Mouse (Mus musculus) kidney, embryonic 16.5 days (tissue): ENCODE measurements around the gene Ptma. TPM values are rescaled to one million over a fixed set of nuclear protein-coding genes. Genes with fewer than 3 reads are reported as not detected.
"Not testable (repeated sequence)": the region's sequence is repeated elsewhere in the genome, so short reads cannot be mapped to it uniquely, and the experiment has no call there.

Experiments used
- ATAC-seq: fragments of 200-750 bp; cut with Nextera tagmentation; 2 replicates; pipeline ENCODE4 v1.8.0; 2017; ENCODE audit warnings: moderate TSS enrichment; ENCODE audit not compliant: low FRiP score, low TSS enrichment
- H3K27ac ChIP-seq: fragments of 300-500 bp; sonication (generic); 2 replicates; pipeline ENCODE4 v1.5.1; 2014; ENCODE audit warnings: low read length
- H3K27me3 ChIP-seq: fragments of 300-500 bp; sonication (generic); 2 replicates; pipeline ENCODE4 v1.6.1; 2014; ENCODE audit warnings: low read length, control low read depth, mixed read lengths; ENCODE audit not compliant: insufficient read depth
- H3K36me3 ChIP-seq: fragments of 300-500 bp; sonication (generic); 2 replicates; pipeline ENCODE4 v1.6.1; 2014; ENCODE audit warnings: low read length, control low read depth, mixed read lengths; ENCODE audit not compliant: insufficient read depth
- H3K4me1 ChIP-seq: fragments of 300-500 bp; sonication (generic); 2 replicates; pipeline ENCODE4 v1.6.1; 2014; ENCODE audit warnings: low read length, control low read depth, mixed read lengths; ENCODE audit not compliant: insufficient read depth
- H3K4me2 ChIP-seq: fragments of 300-500 bp; sonication (generic); replicated peaks from 2 replicates; pipeline ENCODE4 v1.6.1; 2014; ENCODE audit warnings: low read depth, low read length
- H3K4me3 ChIP-seq: fragments of 300-500 bp; sonication (generic); 2 replicates; pipeline ENCODE4 v1.5.1; 2014; ENCODE audit warnings: mild to moderate bottlenecking, low read length
- H3K9ac ChIP-seq: fragments of 300-500 bp; sonication (generic); replicated peaks from 2 replicates; pipeline ENCODE4 v1.6.1; 2014; ENCODE audit warnings: low read length
- H3K9me3 ChIP-seq: fragments of 300-500 bp; sonication (generic); 2 replicates; pipeline ENCODE4 v1.6.1; 2016; ENCODE audit warnings: low read length, control low read depth
- WGBS: fragments of 180-500 bp; shearing (Covaris S2); extraction: QIAGEN DNeasy Blood & Tissue Kit; methylation state at CpG from one replicate; pipeline ENCODE4 v1.1.7; 2014; 5-methylcytosine and 5-hydroxymethylcytosine counted together
- polyA plus RNA-seq: library from polyadenylated mRNA; unstranded; fragments of >200 nt; fragmentation: Nextera tagmentation; extraction: Ambion mirVana; gene quantifications from 2 replicates; pipeline ENCODE4 v1.2.1, GENCODE M21; 2015

Gene Ptma
- polyA plus RNA-seq, 1 experiment from 2014 or later: 2,279 TPM

DNA sequence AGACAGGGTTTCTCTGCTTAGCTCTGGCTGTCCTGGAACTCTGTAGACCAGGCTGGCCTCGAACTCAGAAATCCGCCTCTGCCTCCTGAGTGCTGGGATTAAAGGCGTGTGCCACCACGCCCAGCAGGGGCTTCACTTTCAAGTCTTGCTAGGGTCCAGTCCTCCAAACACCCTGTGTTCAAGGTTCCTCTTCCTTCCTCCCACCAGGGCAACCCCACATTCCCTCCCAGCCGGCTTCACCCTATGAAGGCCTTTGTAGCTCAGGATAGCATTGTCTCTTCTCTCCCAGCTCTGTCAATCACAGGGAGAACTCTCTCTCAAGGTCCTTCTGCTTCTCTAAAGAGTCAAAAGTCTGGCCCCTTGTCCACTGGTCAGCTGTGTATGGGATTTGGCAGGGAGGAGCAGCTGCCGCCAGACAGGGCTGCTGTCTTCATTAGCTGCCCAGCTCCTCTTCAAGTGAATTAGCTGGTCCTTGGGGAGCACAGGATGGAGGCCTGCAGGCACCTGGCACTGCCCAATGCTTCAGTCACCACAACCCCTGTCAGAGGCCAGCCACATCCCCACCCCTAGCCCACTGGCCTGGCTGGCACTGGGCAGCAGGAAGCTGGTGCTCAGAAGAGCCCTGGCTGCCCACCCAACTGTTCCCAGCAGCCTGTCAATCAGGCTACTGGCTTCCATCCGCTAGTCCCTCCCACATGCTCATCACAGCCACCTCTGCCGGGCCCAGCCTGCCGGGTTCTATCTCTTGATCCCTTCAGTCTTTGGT lies 15.7 kb upstream of the Ptma start:
- Histone ChIP-seq H3K27ac (no peak overlapping the region), H3K36me3 (no peaks in the 10 kb centered on the region), H3K27me3 (no peaks in the 10 kb centered on the region), H3K4me1 (peaks cover 10% of the 10 kb centered on the region; the same call in 1 of the 2 replicates), H3K4me3 (no peak overlapping the region), H3K9me3 (no peaks in the 10 kb centered on the region), H3K4me2 (no peak overlapping the region), H3K9ac (0 out of 2 replicates have a peak overlapping the region, but pooled peaks have one; percentile 42)
- no peak for ATAC-seq
- 68% methylated on average over 9 of the region's 9 CpGs for WGBS

DNA sequence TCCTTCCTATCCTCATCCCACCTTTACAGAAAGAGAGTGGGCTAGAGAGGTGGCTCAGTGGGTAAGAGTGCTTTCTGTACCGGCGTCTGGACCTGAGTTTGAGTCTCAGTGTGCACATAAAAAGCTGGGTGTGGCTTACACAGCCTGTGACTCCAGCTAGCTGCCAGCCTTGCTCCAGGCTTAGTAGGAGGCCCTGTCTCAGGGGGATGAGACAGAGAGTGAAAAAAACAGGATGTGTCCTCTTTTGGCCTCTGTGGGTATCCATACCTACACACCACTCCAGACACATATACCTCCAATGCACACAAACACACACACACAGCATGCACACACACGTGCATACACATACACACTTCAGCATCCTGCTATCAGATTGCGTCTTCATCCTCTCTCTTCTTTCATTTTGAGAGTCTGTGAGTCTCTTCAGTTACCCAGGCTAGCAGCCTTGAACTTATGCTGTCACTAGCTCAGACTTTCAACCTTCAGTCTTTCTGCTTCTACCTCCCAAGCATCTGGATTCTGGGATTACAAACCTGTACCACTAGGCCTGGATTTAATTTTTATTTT lies 14.3 kb upstream of the Ptma start:
- H3K9me3 ChIP-seq: no peaks in the 10 kb centered on the region
- WGBS: 81% methylated on average over 4 of the region's 4 CpGs

DNA sequence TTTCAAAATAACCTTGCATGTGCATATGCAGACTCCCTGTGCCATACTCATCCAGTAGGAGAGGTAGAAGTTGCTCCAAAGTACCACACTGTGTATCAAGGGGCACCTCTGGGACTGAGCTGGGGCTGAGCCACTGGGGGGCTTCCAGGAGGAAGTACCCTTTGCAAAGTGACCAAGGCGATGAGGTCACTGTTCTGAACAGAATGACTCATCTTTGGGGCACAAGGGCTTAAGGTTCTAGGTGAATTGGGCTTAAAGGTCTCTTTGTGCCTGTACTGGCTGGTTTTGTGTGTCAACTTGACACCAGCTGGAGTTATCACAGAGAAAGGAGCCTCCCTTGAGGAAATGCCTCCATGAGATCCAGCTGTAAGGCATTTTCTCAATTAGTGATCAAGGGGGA lies 13.5 kb upstream of the Ptma start:
- H3K36me3 ChIP-seq, H3K9me3 ChIP-seq, H3K4me3 ChIP-seq, ATAC-seq, H3K4me2 ChIP-seq, H3K9ac ChIP-seq, H3K27me3 ChIP-seq, H3K27ac ChIP-seq: not testable (repeated sequence)
- WGBS: 79% methylated on average over 1 of the region's 1 CpGs
- H3K4me1 ChIP-seq: peaks cover 11% of the 10 kb centered on the region; the same call in 1 of the 2 replicates

More for the DNA sequence above, 14.3 kb upstream of the Ptma start:
- Histone ChIP-seq H3K4me1 (peaks cover 11% of the 10 kb centered on the region; the same call in 1 of the 2 replicates), H3K36me3 (no peaks in the 10 kb centered on the region), H3K27me3 (no peaks in the 10 kb centered on the region), H3K4me2 (no peak overlapping the region), H3K27ac (no peak overlapping the region), H3K4me3 (no peak overlapping the region), H3K9ac (no peak overlapping the region)
- no peak for ATAC-seq

DNA sequence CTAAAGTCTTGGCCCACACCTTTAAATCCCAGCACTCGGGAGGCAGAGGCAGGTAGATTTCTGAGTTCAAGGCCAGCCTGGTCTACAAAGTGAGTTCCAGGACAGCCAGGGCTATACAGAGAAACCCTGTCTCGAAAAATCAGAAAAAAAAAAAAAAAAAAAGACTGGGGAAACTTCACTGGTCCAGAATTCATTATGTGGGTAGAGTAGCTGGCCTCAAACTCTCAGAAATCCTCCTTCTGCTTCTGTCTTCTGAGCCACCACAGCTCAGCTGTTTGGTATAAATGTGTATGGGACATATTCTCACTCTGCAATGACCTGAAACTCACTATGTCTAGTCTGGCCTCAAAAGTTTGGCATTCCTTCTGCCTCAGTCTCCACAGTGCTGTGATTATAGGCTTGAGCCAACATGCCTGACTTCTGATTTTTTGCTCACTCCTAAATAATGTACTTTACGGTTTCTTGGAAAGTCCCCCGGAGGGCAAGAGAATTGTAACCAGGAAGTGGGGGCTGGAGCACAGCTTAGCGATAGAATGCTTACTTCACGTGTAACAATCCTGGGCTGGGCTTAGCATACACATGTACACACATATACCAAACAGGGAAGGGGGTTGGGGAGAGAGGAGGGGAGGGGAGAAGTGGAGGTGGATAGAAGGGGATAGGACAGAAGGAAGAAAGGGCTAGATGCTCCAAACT lies 10.7 kb upstream of the Ptma start:
- no peak for ATAC-seq
- H3K4me1 ChIP-seq: peaks cover 4% of the 10 kb centered on the region; the same call in 1 of the 2 replicates
- 53% methylated on average over 6 of the region's 6 CpGs for WGBS

DNA sequence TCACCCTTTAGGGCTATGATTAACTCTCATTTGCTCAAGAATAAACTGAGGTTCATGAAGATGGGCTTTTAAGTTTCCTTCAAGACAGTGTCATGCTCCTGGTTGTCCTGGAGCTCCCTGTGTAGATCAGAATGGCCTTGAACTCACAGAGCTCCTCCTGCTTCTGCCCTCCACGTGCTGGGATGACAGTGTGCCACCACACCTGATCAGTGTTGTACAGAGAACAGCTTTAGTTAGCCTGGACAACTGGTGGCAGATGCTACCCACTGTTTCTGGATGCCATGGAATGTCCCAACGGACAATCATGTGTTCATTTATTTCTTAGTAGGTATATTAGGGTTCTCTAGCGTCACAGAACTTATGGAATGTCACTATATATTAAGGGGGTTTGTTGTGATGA lies 9.4 kb upstream of the Ptma start:
- no peak overlapping the region for H3K27ac ChIP-seq
- peaks cover 4% of the 10 kb centered on the region; the same call in 1 of the 2 replicates for H3K4me1 ChIP-seq
- no peaks in the 10 kb centered on the region for H3K27me3 ChIP-seq
- H3K4me2 ChIP-seq: no peak overlapping the region
- H3K9ac ChIP-seq: no peak overlapping the region
- H3K9me3 ChIP-seq: no peaks in the 10 kb centered on the region
- no peak for ATAC-seq
- H3K4me3 ChIP-seq: no peak overlapping the region
- H3K36me3 ChIP-seq: no peaks in the 10 kb centered on the region
- 75% methylated on average over 3 of the region's 3 CpGs for WGBS

More for the DNA sequence above, 10.7 kb upstream of the Ptma start:
- no peak overlapping the region for H3K4me2 ChIP-seq
- H3K36me3 ChIP-seq: no peaks in the 10 kb centered on the region
- H3K27ac ChIP-seq: 0 out of 2 replicates have a peak overlapping the region, but pooled peaks have one; percentile 34
- H3K27me3 ChIP-seq: no peaks in the 10 kb centered on the region
- H3K4me3 ChIP-seq: no peak overlapping the region
- no peak overlapping the region for H3K9ac ChIP-seq
- no peaks in the 10 kb centered on the region for H3K9me3 ChIP-seq

DNA sequence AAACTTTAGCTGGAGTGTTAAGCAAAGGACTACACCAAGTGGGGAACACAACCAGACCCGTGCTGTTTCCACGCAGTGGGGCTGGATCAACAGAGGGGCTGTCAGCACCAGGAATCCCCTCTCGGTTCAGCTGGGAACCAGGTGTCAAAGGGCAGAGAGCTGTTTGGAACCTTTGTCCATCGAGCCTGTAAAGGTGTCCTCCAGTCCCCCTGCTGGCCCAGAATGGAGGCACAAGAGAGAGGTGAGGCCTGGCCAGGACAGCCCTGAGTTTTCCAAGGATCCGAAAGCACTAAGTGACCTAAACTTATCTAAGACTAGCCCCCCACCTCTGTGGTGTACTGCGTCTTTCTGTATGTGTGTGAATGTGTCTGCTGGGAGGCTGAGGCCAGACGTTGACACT lies 6.2 kb upstream of the Ptma start:
- Histone ChIP-seq H3K27ac (no peak overlapping the region), H3K4me1 (peaks cover 18% of the 10 kb centered on the region), H3K9me3 (no peaks in the 10 kb centered on the region), H3K27me3 (no peaks in the 10 kb centered on the region), H3K4me2 (no peak overlapping the region), H3K9ac (no peak overlapping the region), H3K4me3 (no peak overlapping the region), H3K36me3 (no peaks in the 10 kb centered on the region)
- WGBS: 40% methylated on average over 7 of the region's 7 CpGs
- no peak for ATAC-seq

DNA sequence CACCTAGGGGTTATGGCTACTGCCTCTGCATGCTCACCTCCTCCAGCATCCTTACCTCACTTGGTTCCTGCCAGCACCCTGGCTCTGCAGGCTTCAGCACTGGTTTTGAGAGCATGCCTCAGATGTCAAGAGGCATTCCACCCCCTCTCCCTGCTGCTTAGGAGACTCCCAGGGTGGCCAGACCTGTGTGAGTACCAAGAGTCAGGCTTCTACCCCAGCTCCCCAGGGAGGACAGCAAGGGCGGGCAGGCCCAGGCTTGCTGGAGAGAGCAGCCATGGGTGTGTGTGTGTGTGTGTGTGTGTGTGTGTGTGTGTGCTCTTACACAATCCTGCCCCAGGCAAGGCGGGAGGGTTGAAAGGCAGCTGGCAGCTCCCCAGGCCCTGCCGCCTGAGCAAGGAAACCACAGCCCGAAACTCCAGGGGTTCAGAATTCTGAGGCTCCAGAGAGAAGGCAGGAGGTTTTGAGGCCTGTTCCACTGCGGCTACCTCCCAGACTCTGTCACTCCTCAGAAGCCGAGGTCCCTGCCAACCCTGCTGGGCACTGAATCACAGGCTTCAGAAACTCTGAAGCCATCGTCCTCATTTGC lies 4.1 kb upstream of the Ptma start:
- H3K27me3 ChIP-seq: no peaks in the 10 kb centered on the region
- ATAC-seq: no peak
- no peaks in the 10 kb centered on the region for H3K9me3 ChIP-seq
- no peak overlapping the region for H3K4me3 ChIP-seq
- no peak overlapping the region for H3K4me2 ChIP-seq
- no peak overlapping the region; the same call in 1 of the 2 replicates for H3K27ac ChIP-seq
- H3K36me3 ChIP-seq: no peaks in the 10 kb centered on the region
- WGBS: 71% methylated on average over 7 of the region's 7 CpGs
- H3K4me1 ChIP-seq: peaks cover 14% of the 10 kb centered on the region
- peak overlapping the region; percentile 9; the same call in 1 of the 2 replicates for H3K9ac ChIP-seq

DNA sequence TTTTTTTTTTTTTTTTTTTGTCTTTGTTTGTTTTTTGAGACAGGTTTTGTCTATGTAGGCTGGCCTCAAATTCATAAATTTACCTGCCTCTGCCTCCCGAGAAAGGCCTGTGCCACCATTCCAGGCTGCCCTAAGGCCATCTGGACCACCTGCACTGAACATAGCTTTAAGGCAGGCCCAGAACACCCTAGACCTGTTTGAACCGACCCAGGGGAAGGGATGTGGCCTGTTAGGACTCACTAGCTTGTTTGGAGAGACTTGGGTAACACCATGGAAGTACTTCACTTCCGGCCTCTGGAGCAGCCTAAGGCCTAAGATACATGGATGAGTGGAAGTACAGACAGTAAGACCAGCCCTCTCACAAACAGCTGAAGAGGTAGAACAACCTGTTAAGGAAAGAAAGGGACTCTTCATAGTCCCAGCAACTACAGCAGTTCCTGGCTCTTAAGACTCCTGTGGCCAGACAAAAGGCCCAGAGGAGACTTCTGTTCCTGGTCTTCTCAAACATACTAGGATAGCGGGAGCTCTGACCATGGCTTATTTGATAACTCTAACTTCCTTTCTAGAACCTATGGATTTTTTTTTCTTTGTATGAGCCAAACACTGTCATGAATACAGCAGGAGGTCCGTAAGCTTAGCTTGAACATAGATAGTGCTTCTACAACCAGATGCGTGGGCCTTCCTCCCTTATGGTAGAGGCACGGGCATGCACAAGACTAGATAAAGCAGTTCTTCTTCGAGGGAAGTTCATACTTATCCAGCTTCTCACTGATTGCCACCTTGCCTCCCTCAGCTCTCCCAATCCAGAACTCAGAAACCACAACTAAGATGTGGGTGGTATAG lies 2.5 kb upstream of the Ptma start:
- Histone ChIP-seq H3K27ac (peak overlapping the region; percentile 87), H3K36me3 (peaks cover 8% of the 10 kb centered on the region), H3K4me1 (peaks cover 15% of the 10 kb centered on the region), H3K4me3 (no peak overlapping the region; the same call in 1 of the 2 replicates), H3K9me3 (no peaks in the 10 kb centered on the region), H3K4me2 (peak overlapping the region; percentile 55), H3K27me3 (no peaks in the 10 kb centered on the region), H3K9ac (peak overlapping the region; percentile 67)
- 82% methylated on average over 8 of the region's 8 CpGs for WGBS
- ATAC-seq: no peak
